Mouse (Mus musculus) left cerebral cortex, adult 8-10 months (tissue): ENCODE results near the gene Atp6v0d1. TPM values are rescaled to one million over a fixed set of nuclear protein-coding genes. Genes with fewer than 3 reads are reported as not detected.
"Not testable (repeated sequence)": the region's sequence is repeated elsewhere in the genome, so short reads cannot be mapped to it uniquely, and the experiment has no call there.

Experiments used
- DNase-seq, 2 experiments: peaks; one replicate each; pipeline ENCODE4 v3.0.0; 2022; ENCODE audit warnings: low spot score in 2 of 2
- total RNA-seq, 4 experiments: library from RNA; stranded (reverse); gene quantifications; 2 replicates each; pipeline ENCODE4 v1.2.4; 2022

Gene Atp6v0d1
- total RNA-seq, 4 experiments from 2014 or later: 297 to 314 (median 303) TPM

- DNase-seq: no peak
These were observed 8.9 kb upstream of the Atp6v0d1 start for GRCm38 (mm10) chr8:105574741-105575140.

GRCm38 (mm10) chr8:105573427-105573826 lies 7.6 kb upstream of the Atp6v0d1 start:
- no peak for DNase-seq

DNA sequence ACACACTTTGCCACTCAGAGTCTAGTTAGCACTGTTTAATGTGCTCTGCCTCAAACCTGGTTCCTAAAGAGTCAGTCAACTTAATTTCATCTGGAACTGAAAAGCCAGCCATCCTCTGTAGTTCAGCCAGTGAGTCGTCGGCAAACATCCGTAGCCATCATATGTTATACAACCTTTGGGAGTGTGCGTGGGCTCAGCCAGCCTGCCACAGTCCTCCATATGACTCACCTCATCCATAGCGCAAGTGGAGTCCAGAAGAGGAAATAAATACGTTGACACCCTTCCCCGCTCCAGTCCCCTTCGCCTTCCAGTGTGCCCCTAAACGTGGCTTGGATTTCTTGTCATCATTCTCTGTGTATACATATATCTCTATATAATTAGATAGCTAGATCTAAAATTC lies 6.0 kb upstream of the Atp6v0d1 start:
- DNase-seq: peak in 1 of 2 experiments; percentile 51

DNA sequence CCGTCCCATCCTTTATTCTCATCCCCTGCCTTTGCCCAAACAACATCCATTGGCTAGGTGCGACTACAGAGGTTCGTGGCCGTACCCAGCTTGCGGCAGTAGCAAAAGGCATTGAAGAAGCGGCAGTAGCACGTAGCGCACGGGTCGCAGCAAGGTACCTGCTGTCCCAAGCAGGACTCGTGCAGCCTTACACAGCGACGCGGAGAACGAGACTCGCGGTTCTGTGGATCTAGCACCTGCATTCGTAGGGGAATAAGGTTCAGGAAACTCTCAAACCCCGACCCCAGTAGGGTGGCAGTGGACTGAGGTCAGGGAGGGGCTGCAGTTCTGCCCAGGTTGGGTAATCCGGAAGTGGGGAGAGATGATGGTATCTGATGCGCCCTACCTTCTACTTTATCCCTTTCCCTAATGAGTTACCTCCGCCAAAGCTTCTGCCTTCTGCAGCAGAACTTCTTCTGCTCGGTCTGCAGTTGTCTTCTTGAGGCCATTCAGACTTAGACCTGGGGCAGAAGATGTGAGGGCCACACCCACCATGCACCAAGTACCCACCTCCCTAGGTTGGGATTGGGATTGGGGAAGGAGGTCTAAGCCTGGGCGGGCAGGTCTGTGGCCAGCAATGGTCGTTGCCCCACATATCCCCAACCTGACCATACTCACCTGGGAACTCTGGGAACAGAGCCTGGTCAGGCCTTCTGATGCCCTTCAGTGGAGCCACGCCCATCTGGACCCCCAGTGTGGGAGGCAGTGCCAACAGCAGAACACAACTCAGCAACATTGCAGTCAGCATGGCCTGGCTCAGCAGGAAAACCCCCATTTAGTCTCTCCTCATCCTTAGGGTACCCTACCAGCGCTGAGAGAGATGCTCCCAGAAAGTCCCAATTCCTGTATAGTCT lies 1.1 kb upstream of the Atp6v0d1 start:
- no peak for DNase-seq

- DNase-seq: peak in 1 of 2 experiments; percentile 57
These were observed 406 bp downstream of the Atp6v0d1 start for GRCm38 (mm10) chr8:105565401-105565881.

DNA sequence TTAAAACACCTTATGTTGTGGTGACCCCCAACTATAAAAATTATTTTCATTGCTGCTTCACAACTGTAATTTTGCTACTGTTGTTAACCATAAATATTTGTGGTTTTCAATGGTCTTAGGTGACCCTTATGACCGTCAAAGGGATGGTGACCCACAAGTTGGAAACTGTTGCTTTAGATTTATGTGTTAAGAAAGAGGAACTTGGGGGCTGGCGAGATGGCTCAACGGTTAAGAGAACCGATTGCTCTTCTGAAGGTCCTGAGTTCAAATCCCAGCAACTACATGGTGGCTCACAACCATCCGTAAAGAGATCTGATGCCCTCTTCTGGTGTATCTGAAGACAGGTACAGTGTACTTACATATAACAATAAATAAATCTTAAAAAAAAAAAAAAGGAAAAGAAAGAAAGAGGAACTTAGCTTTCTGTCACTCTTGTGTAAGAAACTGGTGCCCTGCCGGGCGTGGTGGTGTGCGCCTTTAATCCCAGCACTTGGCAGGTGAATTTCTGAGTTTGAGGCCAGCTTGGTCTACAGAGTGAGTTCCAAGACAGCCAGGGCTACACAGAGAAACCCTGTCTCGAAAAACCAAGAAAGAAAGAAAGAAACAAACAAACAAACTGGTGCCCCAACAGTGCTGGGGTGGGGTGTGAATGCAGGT lies 1.1 kb downstream of the Atp6v0d1 start:
- DNase-seq: not testable (repeated sequence)

DNA sequence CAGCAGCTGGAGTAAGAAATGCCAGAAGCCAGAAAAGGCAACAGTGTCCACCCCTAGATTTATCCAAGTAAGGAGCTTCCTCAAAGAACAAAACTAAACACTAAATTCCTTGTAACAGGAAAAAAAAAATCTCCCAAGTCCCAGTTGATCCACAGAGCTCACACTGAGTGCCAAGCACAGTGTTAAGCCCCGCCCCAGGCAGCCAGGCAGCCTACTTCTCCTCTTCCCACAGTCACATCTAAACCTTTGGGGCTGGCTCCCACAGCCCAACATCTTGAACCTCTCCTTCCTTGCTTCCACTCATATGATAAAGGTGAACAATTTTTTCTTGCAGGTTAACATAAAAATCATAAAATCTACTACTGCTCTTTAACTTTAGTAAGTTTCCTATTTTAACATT lies 2.0 kb downstream of the Atp6v0d1 start:
- DNase-seq: no peak

DNA sequence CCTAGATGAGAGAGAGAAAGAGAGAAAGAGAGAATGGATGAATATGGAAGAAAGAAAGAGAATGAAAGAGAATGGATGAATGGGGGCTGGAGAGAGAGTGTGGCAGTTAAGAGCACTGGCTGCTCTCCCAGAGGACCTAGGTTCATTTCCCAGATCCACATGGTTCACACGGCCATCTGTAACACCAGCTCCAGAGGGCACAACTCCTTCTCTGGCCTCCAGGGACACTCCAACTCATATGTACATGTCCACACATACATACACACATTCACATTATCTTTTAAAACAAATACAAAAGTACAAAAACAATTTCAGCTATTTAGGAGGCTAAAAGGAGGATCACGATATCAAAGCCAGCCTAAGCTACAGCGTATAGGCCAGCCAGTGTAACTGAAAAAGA lies 3.0 kb downstream of the Atp6v0d1 start:
- no peak for DNase-seq

GRCm38 (mm10) chr8:105555230-105555629 lies 10.6 kb downstream of the Atp6v0d1 start:
- no peak for DNase-seq

DNA sequence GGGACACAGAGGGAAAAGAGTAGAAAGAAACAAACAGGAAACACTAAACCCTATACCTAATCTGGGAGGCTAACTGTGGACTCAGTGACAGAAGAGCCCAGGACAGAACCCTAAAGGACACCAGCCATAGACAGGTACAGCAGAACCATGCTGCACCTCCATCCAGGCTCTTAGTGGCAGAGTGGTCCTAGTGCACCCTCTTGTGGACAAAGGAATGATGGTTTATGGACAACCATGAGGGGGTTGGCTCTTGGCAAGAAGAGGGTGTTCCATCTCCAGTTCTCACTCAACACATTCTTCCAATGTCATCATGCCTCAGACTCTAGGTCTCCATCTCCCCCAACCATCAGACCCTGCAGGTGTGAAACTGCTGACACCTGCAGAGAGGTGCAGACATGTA lies 11.8 kb downstream of the Atp6v0d1 start:
- no peak for DNase-seq

GRCm38 (mm10) chr8:105552824-105553223 lies 13.0 kb downstream of the Atp6v0d1 start:
- DNase-seq: no peak

GRCm38 (mm10) chr8:105552032-105552431 lies 13.8 kb downstream of the Atp6v0d1 start:
- DNase-seq: no peak

- DNase-seq: no peak
These were observed 15.8 kb downstream of the Atp6v0d1 start for GRCm38 (mm10) chr8:105550083-105550482.

DNA sequence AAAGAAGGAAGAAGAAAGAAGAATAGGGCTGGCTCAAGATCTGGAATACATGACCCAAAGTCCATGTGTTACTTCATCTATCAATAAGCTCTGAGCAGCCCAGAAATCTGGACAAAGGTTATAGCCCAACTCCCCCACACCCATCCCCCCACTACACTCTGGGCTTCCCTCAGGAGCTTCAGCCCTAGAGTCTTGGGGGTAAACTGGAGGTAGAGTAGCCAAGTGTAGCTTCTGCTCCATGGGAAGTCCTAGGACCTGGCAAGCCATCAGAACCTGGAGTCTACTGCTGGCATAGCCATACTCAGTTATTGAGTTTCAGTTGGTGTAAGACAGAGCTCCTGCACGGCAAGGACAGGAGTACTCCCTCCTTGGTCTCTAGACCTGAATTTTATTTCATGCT lies 16.3 kb downstream of the Atp6v0d1 start:
- DNase-seq: no peak

- DNase-seq: no peak
These were observed 19.2 kb downstream of the Atp6v0d1 start for GRCm38 (mm10) chr8:105546384-105547350.

GRCm38 (mm10) chr8:105545249-105545648 lies 20.6 kb downstream of the Atp6v0d1 start:
- no peak for DNase-seq

DNA sequence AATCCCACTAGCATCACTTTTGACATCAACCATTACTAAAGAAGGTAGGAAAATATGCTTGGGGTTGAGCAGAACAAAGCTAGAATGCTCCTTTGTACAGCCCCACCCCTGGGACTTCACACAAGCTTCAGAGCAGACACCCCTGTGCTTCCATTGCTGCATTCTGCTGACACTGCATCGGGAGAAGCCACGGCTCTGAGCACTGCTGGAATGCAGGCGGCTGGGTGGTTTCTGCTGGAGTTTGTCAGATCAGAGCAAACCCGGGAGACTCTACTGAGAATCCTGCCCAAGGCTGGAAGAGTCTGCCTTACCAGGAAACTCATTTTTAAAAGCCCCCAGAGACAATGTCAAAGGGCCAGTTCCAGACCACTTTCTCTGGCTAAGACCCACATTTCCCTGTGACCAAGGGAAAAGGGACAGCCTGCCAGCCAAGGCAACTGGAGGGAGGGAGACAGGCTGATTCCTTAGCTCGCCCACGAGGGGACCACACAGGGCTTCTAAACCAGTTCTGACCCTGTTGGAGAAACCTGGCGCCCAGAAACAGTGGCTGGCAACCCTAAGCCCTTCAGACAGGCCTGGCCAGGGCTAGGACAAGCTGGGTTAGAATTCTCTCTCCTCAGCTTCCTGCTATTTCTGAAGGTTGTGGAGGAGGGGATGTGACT lies 21.2 kb downstream of the Atp6v0d1 start:
- DNase-seq: no peak

GRCm38 (mm10) chr8:105543703-105544102 lies 22.1 kb downstream of the Atp6v0d1 start:
- no peak for DNase-seq

- DNase-seq: no peak
These were observed 23.0 kb downstream of the Atp6v0d1 start for GRCm38 (mm10) chr8:105542808-105543207.

DNA sequence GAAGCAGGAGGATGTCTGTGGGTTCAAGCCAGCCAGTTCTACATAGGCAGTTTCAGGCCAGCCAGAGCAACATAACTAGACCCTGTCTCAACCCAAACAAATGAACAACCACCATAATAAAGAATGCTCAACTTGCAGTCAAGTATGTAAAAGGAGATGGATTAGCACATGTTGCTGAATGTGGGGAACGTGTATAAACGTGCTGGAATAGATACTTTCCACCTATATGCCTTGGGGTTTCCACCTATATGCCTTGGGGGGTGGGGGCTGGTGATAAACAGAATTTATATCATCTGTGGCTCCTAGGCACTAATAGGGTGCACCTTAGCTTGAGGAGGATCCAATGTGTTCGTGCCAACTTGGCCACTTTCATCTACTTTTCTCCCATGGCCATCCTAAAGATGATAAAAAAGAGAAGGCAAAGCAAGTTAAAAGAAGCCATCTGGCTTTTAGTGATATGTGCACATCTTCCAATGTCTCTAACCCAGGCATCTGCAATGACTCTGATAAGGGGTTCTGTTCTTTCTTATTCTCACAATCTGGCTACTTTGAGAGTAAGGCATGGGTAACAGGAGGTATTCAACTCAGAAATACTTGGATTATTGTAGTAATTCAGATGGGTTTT lies 23.7 kb downstream of the Atp6v0d1 start:
- no peak for DNase-seq
